Mouse (Mus musculus): ENCODE measurements around the gene Urm1.

The Urm1 gene

DNA sequence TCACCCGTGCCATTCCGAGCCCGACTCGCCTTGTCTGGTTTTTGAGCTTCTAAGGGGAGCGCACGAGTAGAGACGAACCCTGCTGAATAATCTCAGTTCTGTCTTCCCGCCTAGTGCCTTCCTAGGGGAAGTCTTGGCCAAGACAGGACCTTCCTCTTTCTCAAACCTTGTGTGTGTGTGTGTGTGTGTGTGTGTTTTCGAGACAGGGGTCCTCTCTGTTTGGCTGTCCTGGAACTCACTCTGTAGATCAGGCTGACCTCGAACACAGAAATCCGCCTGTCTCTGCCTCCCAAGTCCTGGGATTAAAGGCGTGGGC lies 7.8 kb downstream of the Urm1 start:
- DNase-seq (ENCODE audit: low spot score) = no peak

DNA sequence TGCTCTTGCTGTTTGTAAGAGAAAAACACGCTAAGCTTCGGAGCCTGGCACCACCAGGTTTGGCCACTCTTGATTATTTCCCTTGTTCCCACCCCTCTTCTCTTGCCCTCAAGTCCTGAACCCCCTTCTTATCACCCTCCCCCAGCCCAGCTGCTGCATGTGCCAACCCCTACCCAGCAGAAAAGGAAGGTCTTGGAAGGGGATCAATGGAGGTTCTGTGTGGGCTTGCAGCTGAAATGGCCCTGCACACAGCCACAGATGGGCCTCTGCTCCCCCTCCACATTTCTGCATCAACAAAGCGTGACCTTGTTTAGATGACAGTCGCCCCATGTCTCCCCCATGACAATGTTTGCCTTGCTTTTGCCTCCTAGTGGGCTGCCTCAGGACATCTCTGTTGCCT lies 11.2 kb downstream of the Urm1 start:
- no peak for DNase-seq (ENCODE audit: low spot score)

DNA sequence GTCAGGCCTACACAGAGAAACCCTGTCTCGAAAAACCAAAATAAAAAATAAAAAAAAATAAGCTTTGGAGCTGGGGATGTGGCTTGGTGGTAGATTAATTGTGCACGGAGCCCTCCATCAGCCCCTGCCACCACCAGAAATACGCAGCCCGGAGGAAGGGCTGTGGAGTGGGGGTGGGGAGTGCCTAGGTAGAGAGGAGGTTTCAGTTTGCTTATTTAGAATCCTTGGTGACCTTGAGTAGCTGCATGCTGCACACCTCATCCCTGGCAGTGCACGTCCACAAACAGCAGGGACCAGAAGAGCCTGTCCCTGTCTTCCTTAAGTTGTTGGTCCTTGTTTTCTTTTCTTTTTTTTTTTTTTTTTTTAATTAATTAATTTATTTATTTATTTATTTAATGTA lies 13.9 kb downstream of the Urm1 start:
- DNase-seq (ENCODE audit: low spot score) = no peak

DNA sequence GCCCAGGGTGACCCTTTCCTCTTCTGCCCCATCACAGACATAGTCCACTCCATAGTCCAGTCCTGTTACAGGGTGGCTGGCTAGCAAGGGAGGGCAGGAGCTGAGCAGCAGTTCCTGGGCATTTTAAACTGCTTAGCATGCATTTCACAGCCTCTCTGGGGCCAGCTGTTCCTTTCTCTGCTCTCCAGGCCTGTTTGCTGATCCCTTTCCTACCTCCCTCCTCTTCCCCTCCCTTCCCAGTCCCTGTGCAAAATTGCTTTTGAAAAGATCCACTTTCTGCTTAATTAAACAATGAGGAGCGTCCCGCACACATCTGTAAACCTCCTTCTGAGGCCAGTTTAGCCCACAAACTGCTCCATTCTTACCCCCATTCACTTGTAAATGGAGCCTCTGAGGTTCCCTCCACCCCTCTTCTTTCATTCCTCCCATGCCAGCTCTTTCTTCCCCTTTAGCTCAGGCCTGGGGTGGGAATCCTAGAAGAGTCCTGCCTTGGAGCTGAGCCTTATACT lies 15.6 kb downstream of the Urm1 start:
- no peak for DNase-seq (ENCODE audit: low spot score)

DNA sequence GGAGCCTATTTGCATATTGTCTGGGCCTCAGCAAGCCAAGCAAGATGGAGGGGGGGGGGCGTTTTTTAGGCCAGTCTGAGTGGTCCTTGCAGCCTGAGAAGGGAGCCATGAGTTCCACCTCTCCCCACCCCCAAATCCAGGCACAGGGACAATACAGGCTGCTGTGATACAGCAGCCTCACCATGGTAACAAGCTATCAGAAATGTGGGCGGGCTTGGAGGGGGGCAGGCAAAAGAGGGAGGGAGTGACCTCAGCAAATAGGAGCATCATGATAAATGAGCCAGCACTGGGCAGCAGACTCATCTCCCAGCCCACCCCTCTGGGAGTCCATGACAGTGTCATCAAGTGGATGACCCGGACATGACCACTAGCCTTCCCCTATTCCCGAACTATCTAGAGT lies 19.6 kb downstream of the Urm1 start:
- DNase-seq (ENCODE audit: low spot score) = no peak

DNA sequence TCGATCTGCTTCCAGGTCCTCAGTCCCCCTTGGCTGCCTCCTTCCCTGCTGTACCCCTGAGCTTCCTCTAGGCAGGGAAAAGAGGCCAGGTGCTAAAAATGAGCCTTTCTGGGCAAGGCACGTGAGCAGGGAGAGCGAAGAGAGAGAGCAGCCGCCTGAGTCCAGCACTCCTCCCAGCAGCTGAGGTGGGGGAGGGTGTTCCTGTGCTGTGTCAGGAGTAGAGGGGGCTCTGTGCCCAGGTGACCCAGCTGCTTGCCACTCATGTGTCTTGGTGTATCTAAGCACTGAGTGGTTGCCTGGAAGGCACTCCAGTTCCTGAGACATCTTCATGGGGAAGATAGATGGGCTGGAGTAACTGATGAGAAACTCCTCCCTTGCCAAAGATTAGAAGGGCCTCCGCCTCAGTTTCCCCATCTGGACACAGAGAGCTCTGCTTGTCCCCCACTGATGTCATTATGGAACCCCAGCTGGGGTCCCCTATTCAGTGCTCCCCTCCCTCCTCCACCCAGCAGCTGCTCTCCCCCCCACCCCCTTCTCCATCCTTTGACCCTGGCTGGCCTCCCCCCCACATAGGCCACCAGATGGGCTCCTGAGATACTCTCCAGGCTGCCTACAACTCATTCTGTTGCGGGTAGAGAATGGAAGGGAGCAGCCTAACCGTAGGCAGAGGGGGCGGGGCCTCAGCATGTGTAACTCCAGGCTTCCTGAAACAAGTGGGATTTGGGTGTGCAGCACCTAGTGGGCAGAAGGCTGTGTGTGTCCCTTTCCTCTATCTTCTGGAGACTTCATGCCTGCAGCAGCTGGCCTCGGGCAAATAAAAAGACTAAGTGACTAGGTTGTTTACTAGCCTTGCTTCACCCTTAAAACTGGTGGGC lies 23.6 kb downstream of the Urm1 start:
- DNase-seq (ENCODE audit: low spot score) = no peak

DNA sequence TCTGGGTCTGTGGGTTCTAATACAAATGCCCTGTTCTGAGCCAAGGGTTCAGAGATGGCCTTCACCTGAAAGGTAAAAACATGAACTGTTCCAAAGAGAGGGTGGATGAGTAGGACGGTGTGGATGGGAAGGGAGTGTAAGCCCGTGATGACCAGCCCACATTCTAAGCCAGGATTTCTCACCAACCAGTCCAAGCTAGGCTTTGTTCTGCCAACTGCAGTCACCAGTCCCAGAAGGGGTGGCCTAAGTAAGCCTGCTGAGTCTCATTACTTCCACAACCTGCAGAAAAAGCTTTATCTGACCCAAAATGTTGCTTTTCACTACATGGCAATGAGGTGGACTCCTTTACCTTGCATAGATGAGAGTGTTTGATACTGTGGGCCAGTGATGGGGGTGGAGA lies 24.2 kb downstream of the Urm1 start:
- DNase-seq (ENCODE audit: low spot score) = no peak

DNA sequence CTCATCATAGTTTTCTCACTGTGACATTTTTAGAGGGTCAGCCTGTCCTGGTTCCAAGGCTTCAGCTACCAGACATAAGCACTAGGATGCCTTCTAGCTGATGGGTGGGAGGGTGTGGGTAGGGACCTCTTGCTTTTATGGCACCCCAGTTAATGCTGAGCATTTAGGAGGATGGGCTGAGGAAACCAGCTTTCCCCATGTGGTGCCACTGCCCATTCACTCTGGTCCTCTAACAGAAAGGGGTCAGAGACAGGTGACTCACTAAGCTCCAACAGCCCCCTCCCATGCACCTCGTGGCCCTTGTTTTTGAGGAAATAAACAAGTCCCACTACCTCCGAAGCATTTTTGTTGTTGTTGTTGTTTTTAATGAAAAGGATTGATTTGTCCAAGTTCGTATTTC lies 24.8 kb downstream of the Urm1 start:
- DNase-seq (ENCODE audit: low spot score) = no peak

DNA sequence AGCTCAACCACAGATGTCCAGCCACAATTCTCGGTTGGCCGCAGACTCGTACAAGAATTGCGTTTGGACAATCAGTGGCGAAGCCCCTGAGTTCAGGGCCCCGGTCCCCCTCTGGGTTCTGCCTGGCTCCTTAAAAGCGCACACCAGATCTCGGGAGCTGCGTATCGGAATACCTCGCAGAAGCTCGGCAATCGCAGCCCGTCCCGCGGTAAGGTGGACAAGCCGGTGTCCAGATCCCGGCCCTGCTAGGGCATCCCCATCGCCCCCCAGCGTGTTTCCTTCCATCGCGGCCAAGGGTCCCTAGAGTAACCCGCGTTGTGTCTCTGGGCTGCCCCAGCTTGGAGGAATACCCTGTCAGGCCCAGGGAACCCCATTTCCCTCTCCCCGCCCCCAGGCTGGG lies 25.8 kb downstream of the Urm1 start:
- DNase-seq (ENCODE audit: low spot score) = no peak

DNA sequence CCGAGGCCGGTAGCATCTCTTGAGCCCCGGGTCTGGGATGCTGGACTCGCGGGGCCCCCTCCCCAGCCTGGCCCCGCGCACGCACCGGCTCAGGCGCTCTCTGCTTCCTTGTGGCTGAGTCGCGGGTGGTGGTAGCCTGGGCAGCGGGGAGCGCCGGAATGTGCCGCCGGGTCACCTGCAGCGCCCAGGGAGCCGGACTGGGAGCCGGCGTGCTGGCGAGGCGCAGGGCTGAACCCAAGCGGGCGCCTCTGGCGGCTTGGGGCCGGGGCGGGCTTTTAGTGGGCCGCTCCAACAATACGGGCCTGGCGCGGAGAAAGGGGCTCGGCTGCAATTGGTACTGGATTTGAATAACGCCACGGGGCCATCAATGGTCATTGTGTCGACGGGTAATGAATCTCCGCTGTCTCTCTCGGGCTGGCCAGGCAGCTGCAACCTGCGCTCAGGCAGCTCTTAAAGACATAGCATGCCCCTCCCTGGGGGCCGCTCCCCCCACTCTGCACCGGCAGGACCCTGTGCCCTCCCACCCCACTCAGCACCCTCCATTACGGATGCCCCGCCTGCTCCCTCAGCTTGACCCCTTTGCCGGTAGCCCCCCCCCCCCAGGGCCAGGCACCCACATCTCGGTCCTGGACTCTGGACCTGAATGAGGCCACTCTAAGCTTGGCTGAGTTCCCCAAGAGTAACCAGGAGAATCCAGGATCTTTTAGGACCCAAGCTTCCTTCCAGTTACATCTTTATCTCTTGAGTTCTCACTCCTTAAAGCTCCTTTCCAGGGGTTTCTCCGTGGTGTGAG lies 26.4 kb downstream of the Urm1 start:
- DNase-seq (ENCODE audit: low spot score) = no peak

DNA sequence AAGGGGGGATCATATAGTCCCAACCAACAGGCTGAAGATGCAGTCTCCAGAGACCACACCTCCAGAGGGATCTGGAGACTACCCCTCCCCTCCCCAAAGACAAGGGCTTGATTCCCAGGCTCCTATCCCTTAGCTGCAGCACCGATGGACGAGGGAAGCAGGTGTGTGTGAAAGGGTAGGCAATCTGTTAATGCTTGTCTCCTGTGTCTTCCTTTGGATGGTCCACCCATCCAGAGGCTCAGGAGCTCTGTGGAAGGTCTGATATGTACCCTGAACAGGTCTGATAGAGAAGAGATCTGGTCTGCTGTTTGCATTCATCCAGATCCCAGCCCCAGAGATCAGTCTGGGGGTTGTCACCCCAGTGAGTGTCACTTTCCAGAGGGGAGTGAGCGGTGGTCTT lies 27.0 kb downstream of the Urm1 start:
- no peak for DNase-seq (ENCODE audit: low spot score)

DNA sequence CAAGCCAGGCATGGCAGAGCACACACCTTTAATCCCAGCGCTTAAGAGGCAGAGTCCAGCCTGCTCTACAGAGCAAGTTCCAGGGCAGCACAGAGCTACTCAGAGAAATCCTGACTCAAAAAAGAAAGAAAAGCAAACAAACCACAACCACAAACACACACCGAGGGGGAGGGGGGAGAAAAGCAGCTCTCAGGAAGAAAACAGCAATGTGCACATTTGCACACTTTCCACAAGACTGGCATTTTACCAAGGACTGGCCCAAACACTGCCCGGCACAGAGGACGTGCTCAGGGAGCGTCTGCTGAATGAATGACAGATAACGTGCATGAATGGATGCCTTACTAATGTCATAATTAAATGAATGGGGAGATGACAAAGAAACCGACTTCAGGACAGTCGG lies 29.2 kb downstream of the Urm1 start:
- DNase-seq (ENCODE audit: low spot score) = no peak

DNA sequence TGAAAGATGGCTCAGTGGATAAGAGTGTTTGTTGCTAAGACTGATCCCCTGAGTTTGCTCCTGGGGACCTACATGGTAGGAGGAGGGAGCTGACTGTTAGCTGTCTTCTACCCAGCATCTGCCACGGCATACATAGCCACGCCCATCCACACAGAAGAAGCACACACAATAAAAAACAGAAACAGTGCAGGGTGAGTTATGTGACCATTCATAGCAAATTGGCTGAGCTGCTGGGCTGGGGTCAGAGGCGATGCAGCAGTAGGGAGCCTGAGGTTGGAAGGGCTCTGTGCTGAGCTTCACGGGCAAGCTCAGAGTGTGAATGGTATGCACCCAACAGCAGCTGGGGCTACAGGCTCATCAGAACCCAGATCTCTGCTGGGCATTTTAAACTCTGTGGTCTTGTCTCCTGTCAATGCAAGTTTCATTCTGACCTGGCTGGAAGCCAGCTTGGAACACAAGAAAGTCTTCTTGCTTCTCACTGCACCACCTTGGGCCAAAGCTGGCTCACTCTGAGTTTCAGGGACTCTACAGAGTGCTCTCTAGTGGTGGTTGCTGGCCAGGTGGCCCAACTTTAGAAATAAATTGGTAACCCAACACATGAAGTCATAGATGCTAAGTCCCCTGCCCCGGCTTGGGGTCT lies 30.1 kb downstream of the Urm1 start:
- no peak for DNase-seq (ENCODE audit: low spot score)

DNA sequence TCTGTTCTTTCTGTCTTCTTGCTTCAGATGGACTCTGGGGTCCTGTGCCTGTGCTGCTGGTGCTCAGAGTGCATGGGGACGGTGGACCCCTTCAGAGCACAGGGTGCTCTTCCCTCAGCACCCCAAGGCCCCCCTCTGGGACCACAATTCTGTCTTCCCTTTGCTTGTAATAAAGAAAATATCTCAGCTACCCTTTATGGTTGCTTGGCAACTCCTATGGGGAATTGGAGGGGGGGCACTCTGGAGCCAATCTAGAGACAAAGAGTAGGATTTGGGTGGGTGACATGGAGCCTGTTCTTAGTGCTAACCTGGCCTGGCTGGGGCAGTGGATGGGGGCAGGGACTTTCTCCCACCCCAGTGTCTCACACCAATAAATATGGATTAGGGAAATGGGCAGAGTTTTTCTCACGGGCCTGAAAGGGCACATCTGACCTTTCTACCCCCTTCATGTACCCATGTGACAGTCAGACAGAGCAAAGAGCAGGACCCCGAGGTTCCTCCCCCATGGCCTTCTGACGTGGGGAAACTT lies 33.1 kb downstream of the Urm1 start:
- no peak for DNase-seq (ENCODE audit: low spot score)

DNA sequence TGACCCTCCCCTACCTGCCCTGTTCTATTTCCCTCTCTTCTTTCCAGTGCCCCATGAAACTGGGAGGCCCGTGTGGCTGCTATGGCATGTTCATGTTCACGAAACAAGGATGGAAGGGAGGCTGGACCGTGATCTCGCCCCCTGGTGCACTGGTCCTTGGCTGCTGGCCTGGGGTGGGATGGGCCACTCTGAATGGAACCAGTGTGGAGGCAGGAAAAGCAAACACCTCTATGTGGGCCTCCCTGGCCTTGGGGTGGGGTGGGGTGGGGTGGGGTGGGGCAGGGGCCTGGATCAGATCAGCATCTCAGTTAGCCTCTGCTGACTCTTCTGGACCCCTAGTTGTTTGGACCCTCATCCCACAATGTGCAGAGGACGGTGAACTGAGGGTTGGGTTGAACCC lies 33.9 kb downstream of the Urm1 start:
- DNase-seq (ENCODE audit: low spot score) = no peak

DNA sequence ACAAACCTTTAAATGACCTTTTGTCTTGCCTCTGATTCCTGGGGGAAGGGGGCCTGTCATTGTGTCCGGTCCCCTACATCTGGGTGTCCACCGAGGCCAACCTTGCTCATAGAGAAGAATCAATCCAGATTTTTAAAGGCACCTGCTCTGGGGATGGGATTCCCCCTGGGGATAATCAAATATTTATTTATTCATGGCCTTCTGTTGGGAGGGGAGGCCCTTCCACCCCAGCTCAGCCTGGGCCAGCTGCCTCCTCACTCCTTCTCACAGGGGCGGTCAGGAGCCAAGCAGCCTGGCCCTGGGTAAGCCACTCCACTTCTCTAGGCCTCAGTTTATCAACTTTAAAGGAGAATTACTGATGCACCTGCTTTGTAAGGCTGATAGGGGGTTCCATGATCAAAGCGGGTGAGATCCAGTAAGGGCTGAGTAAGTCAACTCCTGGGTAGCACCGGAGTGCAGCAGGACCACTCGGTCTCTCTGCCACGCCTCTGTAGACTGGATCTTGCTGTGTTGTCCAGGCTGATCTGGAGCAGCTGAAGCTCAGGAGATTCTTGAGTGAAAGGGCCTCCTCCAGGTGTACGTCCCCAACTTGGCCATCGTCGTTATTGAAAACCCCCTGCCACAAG lies 35.8 kb downstream of the Urm1 start:
- DNase-seq (ENCODE audit: low spot score) = no peak

DNA sequence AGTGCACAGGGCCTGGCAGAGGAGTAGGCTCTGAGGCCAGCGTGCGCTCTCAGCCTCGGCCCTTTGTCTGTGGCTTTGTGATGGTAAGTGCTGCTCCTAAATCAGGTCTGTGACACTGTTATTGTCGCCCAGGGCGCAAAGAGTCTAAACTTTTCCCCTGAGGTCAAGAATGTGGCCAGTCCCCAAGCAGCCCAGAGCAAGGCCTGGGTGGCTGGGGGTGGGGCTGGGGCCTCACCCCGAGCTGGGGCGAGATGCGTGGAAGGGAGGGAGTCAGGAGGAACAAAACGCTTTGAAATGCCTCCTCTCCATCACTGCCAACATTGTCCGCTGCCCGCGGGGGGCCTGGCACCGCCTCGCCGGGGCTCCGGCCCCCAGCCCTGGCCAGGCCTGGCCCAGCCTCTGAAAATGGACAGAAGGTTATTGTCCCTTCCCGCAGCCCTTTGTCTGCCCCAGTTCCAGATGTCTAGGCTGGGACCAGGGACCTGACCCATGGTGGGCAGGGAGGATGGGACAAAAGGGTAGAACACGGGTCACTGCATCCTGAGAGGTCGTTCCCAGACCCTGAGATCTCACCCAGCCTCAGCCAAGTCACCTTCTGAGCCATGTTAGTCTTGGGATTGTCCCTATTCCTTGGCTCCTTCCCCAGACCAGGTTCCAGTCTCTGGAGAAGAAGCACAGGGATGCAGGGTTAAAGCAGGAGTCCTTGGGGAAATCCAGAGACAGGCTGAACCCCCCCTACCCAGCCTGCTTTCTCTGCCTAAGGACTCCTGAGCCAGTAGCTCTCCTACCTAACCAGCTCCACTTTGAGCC lies 36.8 kb downstream of the Urm1 start:
- DNase-seq (ENCODE audit: low spot score) = no peak

DNA sequence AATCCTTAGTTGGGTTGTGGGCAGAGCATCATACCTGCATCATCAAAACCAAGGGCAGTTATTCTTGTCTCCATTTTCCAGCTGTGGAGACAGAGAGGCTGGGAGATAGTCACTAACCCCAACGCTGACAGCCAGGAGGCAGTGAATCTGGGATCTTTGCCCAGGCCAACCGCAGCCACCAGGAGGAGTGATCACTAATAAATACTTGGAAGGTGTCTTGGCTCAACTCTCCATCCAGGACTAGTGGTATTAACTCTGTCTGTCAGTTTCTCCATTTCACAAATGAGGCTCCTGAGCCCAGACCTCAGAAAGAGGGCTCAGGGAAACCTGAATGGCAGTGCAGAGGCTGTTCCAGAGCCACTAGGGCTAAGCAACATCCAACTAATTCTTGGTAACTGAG lies 37.5 kb downstream of the Urm1 start:
- no peak for DNase-seq (ENCODE audit: low spot score)

DNA sequence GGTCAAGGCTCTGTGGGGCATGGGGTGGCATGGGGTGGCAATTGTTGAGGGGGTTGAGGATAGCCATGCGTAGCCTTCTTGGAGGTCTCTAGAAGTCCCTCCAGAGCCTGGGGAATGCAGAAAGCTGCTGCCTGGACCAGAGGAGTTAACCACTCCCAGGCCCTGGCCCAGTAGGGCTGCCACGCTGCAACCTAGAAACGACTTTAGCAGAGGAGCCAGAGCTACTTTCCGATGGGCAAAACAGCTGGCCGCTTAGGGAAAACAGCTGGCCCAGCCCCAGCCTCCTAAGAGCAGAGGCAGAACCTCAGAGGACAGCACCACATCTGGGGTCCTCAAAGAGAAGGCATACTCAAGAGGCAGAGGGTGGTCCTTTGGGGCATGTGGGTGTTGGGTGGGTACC lies 38.1 kb downstream of the Urm1 start:
- DNase-seq (ENCODE audit: low spot score) = no peak

DNA sequence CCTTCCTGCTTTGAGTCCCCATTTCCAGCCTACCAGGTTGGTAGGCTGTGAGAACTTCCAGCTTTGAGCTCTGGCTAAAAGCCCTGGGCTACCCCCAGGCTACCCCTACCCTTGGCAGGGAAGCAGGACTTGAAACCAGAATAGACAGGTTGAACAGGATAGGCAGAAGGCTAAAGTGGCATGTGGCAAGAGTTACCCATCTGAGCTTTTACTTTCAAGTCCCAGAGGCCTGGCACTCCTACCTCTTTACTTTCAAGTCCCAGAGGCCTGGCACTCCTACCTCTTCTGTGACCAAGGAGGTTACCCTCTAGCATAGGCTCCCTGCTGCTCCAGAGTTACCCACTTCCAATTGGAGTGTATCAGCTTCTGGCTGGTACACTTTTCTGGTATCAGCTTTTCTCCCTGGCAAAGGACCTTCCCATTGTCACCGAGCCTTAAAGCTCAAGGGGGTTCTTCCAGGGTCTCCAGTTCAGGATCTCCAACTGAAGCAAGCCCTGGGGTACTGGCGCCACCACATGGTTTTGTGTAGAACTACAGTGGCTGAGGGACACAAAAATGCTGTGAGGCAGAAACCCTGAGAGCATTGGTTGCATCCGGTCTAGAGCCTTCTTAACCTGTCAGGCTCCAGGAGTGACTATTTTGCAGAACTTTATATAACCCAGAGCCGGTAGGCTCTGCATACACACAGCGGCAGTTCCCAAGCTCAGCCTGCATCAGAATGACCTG lies 39.0 kb downstream of the Urm1 start:
- DNase-seq (ENCODE audit: low spot score) = no peak

DNA sequence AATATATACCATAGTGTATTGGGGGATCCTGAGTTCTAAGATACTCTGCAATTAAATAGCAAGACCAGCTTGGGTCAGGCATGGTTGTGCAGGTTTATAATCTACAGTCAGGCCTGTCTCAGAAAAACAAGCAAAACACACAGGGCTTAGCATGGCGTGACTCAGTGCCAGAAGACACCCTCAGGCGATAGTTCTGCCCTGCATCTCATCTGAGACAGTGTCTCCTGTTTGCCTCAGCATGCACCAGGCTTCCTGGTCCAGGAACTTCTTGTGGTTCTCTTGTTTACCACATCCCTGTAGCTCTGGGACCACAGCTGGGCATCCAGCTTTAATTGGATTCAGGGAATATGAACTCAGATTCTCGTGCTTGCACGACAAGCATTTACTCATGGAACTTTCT lies 45.2 kb downstream of the Urm1 start:
- DNase-seq (ENCODE audit: low spot score) = no peak

Measured in layer of hippocampus, adult 9-10 months (tissue).